Mouse (Mus musculus): ENCODE data around the gene Itga1. TPM values are rescaled to one million over a fixed set of nuclear protein-coding genes. Genes with fewer than 3 reads are reported as not detected.

Itga1 gene
- polyA plus RNA-seq, 2 experiments = 4.5 to 8.4 TPM

DNA sequence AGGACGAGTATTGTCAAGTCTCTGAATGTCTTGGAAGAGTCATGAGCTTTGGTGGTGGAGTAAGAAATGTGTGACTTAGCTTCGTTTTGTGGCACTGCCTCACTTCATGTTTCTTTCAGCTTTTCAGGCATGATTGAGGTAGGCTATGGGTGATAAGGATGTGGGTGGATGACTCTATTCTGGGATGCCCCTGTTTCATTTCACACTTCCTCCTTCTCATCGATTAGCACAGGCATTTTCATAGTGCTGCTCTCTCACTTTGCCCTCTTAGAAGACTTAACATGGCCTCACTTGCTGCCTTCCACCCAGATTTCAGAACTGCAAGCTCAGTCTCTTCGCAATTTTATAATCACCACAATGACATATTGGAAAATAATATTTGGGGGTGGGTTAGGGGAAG is 102.2 kb downstream of the Itga1 start:
- WGBS = 92% methylated on average over 4 of the region's 4 CpGs
- Histone ChIP-seq H3K4me2 (replicated peaks; ENCODE audit: low read depth, low read length, severe bottlenecking) (no peak overlapping the region), H3K4me1 (ENCODE audit: control insufficient read depth, insufficient read depth, low read length) (peaks cover 4% of the 10 kb centered on the region; the same call in 1 of the 2 replicates), H3K9me3 (ENCODE audit: control insufficient read depth, low read length) (no peaks in the 10 kb centered on the region), H3K27ac (replicated peaks; ENCODE audit: low read depth, low read length) (no peak overlapping the region), H3K27me3 (ENCODE audit: control insufficient read depth, insufficient read depth, low read length) (no peaks in the 10 kb centered on the region), H3K36me3 (ENCODE audit: control insufficient read depth, insufficient read depth, low read length) (no peaks in the 10 kb centered on the region), H3K4me3 (replicated peaks; ENCODE audit: low read length) (no peak overlapping the region), H3K9ac (ENCODE audit: low read depth, low read length, severe bottlenecking) (no peak overlapping the region)
- no peak for TF ChIP-seq POLR2A (IDR thresholded peaks at IDR 0.05; ENCODE audit: borderline replicate concordance, extremely low read depth, insufficient read depth, insufficient read length)
- ATAC-seq (ENCODE audit: low FRiP score, low read depth) (no peak), DNase-seq (ENCODE audit: low spot score) (no peak)

DNA sequence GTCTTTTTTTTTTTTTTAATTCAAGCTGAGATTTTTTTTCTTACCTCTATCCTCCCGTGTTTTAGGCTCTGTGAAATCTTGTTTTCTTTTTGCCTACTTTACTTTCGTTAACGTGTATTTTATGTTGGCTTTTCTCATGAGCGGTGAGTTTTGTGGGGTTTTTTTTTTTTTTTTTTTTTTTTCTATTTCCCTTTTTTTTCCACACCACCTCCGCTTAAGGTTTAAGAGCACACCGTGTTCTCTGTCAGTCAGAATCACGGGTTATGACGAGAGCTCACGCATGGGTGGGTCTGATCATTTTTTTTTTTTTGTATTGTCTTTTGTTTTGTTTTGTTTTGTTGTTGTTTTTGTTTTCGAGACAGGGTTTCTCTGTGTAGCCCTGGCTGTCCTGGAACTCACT is 103.7 kb downstream of the Itga1 start:
- H3K27me3 ChIP-seq (ENCODE audit: control insufficient read depth, insufficient read depth, low read length) = no peaks in the 10 kb centered on the region
- no peaks in the 10 kb centered on the region for H3K36me3 ChIP-seq (ENCODE audit: control insufficient read depth, insufficient read depth, low read length)
- no peak for ATAC-seq (ENCODE audit: low FRiP score, low read depth)
- H3K9ac ChIP-seq (ENCODE audit: low read depth, low read length, severe bottlenecking) = no peak overlapping the region
- no peak overlapping the region for H3K27ac ChIP-seq (replicated peaks; ENCODE audit: low read depth, low read length)
- WGBS = 85% methylated on average over 10 of the region's 10 CpGs
- no peak overlapping the region for H3K4me2 ChIP-seq (replicated peaks; ENCODE audit: low read depth, low read length, severe bottlenecking)
- no peak overlapping the region for H3K4me3 ChIP-seq (replicated peaks; ENCODE audit: low read length)
- no peaks in the 10 kb centered on the region for H3K4me1 ChIP-seq (ENCODE audit: control insufficient read depth, insufficient read depth, low read length)
- no peak for TF ChIP-seq POLR2A (IDR thresholded peaks at IDR 0.05; ENCODE audit: borderline replicate concordance, extremely low read depth, insufficient read depth, insufficient read length)
- DNase-seq (ENCODE audit: low spot score) = no peak
- H3K9me3 ChIP-seq (ENCODE audit: control insufficient read depth, low read length) = no peaks in the 10 kb centered on the region

GRCm38 (mm10) chr13:114992260-114993014 is 109.3 kb downstream of the Itga1 start:
- Histone ChIP-seq H3K9me3 (ENCODE audit: control insufficient read depth, low read length) (no peaks in the 10 kb centered on the region), H3K27ac (replicated peaks; ENCODE audit: low read depth, low read length) (no peak overlapping the region), H3K4me1 (ENCODE audit: control insufficient read depth, insufficient read depth, low read length) (no peaks in the 10 kb centered on the region), H3K9ac (ENCODE audit: low read depth, low read length, severe bottlenecking) (no peak overlapping the region), H3K27me3 (ENCODE audit: control insufficient read depth, insufficient read depth, low read length) (no peaks in the 10 kb centered on the region), H3K36me3 (ENCODE audit: control insufficient read depth, insufficient read depth, low read length) (no peaks in the 10 kb centered on the region), H3K4me2 (replicated peaks; ENCODE audit: low read depth, low read length, severe bottlenecking) (no peak overlapping the region; the same call in 1 of the 2 replicates), H3K4me3 (replicated peaks; ENCODE audit: low read length) (no peak overlapping the region)
- DNase-seq (ENCODE audit: low spot score) (no peak), ATAC-seq (ENCODE audit: low FRiP score, low read depth) (no peak)
- WGBS = 23% methylated on average over 14 of the region's 14 CpGs
- TF ChIP-seq POLR2A (IDR thresholded peaks at IDR 0.05; ENCODE audit: borderline replicate concordance, extremely low read depth, insufficient read depth, insufficient read length) = no peak

- no peak overlapping the region for H3K9ac ChIP-seq (ENCODE audit: low read depth, low read length, severe bottlenecking)
- H3K4me3 ChIP-seq (replicated peaks; ENCODE audit: low read length) = no peak overlapping the region
- H3K4me2 ChIP-seq (replicated peaks; ENCODE audit: low read depth, low read length, severe bottlenecking) = no peak overlapping the region
- H3K4me1 ChIP-seq (ENCODE audit: control insufficient read depth, insufficient read depth, low read length) = no peaks in the 10 kb centered on the region
- H3K27ac ChIP-seq (replicated peaks; ENCODE audit: low read depth, low read length) = no peak overlapping the region
- no peak for TF ChIP-seq POLR2A (IDR thresholded peaks at IDR 0.05; ENCODE audit: borderline replicate concordance, extremely low read depth, insufficient read depth, insufficient read length)
- DNase-seq (ENCODE audit: low spot score) (no peak), ATAC-seq (ENCODE audit: low FRiP score, low read depth) (no peak)
- no peaks in the 10 kb centered on the region for H3K36me3 ChIP-seq (ENCODE audit: control insufficient read depth, insufficient read depth, low read length)
- WGBS = 61% methylated on average over 6 of the region's 6 CpGs
- H3K9me3 ChIP-seq (ENCODE audit: control insufficient read depth, low read length) = no peaks in the 10 kb centered on the region
- H3K27me3 ChIP-seq (ENCODE audit: control insufficient read depth, insufficient read depth, low read length) = no peaks in the 10 kb centered on the region
These were observed 114.1 kb downstream of the Itga1 start for GRCm38 (mm10) chr13:114987668-114988067.

GRCm38 (mm10) chr13:114987161-114987560 is 114.6 kb downstream of the Itga1 start:
- no peak overlapping the region for H3K27ac ChIP-seq (replicated peaks; ENCODE audit: low read depth, low read length)
- WGBS = 80% methylated on average over 2 of the region's 2 CpGs
- no peak overlapping the region for H3K4me2 ChIP-seq (replicated peaks; ENCODE audit: low read depth, low read length, severe bottlenecking)
- H3K9me3 ChIP-seq (ENCODE audit: control insufficient read depth, low read length) = no peaks in the 10 kb centered on the region
- TF ChIP-seq POLR2A (IDR thresholded peaks at IDR 0.05; ENCODE audit: borderline replicate concordance, extremely low read depth, insufficient read depth, insufficient read length) = no peak
- no peaks in the 10 kb centered on the region for H3K36me3 ChIP-seq (ENCODE audit: control insufficient read depth, insufficient read depth, low read length)
- DNase-seq (ENCODE audit: low spot score) (no peak), ATAC-seq (ENCODE audit: low FRiP score, low read depth) (no peak)
- no peak overlapping the region for H3K4me3 ChIP-seq (replicated peaks; ENCODE audit: low read length)
- no peaks in the 10 kb centered on the region for H3K4me1 ChIP-seq (ENCODE audit: control insufficient read depth, insufficient read depth, low read length)
- H3K27me3 ChIP-seq (ENCODE audit: control insufficient read depth, insufficient read depth, low read length) = no peaks in the 10 kb centered on the region
- H3K9ac ChIP-seq (ENCODE audit: low read depth, low read length, severe bottlenecking) = no peak overlapping the region
